Mouse (Mus musculus): ENCODE results near the gene Slc39a11. TPM values are rescaled to one million over a fixed set of nuclear protein-coding genes. Genes with fewer than 3 reads are reported as not detected.

Gene Slc39a11
- polyA plus RNA-seq, 1 experiment from 2014 or later: 56.6 TPM

DNA sequence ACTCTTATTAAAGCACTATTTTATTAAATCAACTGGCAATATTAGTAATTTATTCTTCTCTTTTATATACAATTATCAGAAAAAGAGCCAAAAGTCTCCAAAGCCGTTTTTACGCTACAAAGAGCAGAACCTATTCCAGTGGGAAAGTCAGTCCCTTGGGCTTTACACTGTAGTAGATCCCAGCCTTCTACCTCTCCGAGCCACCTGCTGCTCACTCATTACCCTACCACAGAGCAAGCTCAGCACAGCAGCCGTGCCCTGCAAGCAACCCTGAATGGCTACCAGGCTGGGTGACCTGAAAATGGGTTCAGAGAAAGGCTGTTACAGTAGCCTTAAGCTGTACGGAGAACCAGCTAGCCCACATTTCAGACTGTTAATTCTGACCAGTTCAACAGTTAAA, 24.7 kb upstream of the Slc39a11 start:
- Histone ChIP-seq H3K4me2 (replicated peaks; ENCODE audit: low read depth) (no peak overlapping the region), H3K4me1 (replicated peaks; ENCODE audit: control insufficient read depth, insufficient read depth) (no peaks in the 10 kb centered on the region), H3K27ac (replicated peaks) (no peak overlapping the region), H3K4me3 (ENCODE audit: low read depth, low read length) (no peak overlapping the region), H3K27me3 (ENCODE audit: control insufficient read depth, insufficient read depth, low read length) (no peaks in the 10 kb centered on the region), H3K9ac (ENCODE audit: low read length) (no peak overlapping the region), H3K36me3 (ENCODE audit: control insufficient read depth, insufficient read depth, low read length) (peaks cover 9% of the 10 kb centered on the region), H3K9me3 (ENCODE audit: control insufficient read depth, low read length) (no peaks in the 10 kb centered on the region)
- TF ChIP-seq EP300 (optimal IDR thresholded peaks at IDR 0.05) (no peak), CTCF (IDR thresholded peaks at IDR 0.05; ENCODE audit: low read depth) (no peak)
- DNase-seq (ENCODE audit: low spot score) (no peak), ATAC-seq (ENCODE audit: low FRiP score, low TSS enrichment) (no peak)
- WGBS: 83% methylated on average over 5 of the region's 5 CpGs

- 82% methylated on average over 4 of the region's 4 CpGs for WGBS
- no peak for ATAC-seq (ENCODE audit: low FRiP score, low TSS enrichment)
- H3K9me3 ChIP-seq (ENCODE audit: control insufficient read depth, low read length): no peaks in the 10 kb centered on the region
- H3K4me3 ChIP-seq (ENCODE audit: low read depth, low read length): no peak overlapping the region
- H3K27ac ChIP-seq (replicated peaks): 0 out of 2 replicates have a peak overlapping the region, but pooled peaks have one; percentile 25
- H3K4me1 ChIP-seq (replicated peaks; ENCODE audit: control insufficient read depth, insufficient read depth): peaks cover under 1% of the 10 kb centered on the region; the same call in 1 of the 2 replicates
- TF ChIP-seq EP300 (optimal IDR thresholded peaks at IDR 0.05): no peak
- TF ChIP-seq CTCF (IDR thresholded peaks at IDR 0.05; ENCODE audit: low read depth): no peak
- no peak for DNase-seq (ENCODE audit: low spot score)
- no peak overlapping the region for H3K9ac ChIP-seq (ENCODE audit: low read length)
- no peak overlapping the region for H3K4me2 ChIP-seq (replicated peaks; ENCODE audit: low read depth)
- H3K27me3 ChIP-seq (ENCODE audit: control insufficient read depth, insufficient read depth, low read length): no peaks in the 10 kb centered on the region
- peaks cover 9% of the 10 kb centered on the region for H3K36me3 ChIP-seq (ENCODE audit: control insufficient read depth, insufficient read depth, low read length)
Observed at GRCm38 (mm10) chr11:113673614-113674013, 23.7 kb upstream of the Slc39a11 start.

DNA sequence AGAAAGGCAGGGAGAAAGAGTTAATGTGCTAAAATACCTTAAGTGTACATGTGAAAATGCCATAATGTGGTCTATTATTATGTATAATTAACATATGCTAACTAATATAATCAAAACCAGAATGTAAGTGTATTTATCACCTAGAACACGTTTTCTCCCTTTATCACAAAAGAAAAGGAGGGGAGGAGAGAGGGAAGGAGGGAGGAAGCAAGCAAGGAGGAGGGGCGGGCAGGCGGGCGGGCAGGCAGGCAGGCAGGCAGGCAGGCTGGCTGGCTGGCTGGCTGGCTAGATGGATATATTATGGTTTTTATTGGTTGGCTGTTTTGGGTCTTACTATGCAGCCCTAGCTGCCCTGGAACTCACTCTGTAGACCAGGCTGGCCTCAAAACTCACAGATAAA, 19.8 kb upstream of the Slc39a11 start:
- Histone ChIP-seq H3K27me3 (ENCODE audit: control insufficient read depth, insufficient read depth, low read length) (no peaks in the 10 kb centered on the region), H3K4me1 (replicated peaks; ENCODE audit: control insufficient read depth, insufficient read depth) (peaks cover 3% of the 10 kb centered on the region), H3K36me3 (ENCODE audit: control insufficient read depth, insufficient read depth, low read length) (no peaks in the 10 kb centered on the region; the same call in none of the 2 replicates), H3K9me3 (ENCODE audit: control insufficient read depth, low read length) (no peaks in the 10 kb centered on the region), H3K9ac (ENCODE audit: low read length) (no peak overlapping the region), H3K4me2 (replicated peaks; ENCODE audit: low read depth) (no peak overlapping the region), H3K27ac (replicated peaks) (no peak overlapping the region), H3K4me3 (ENCODE audit: low read depth, low read length) (no peak overlapping the region)
- DNase-seq (ENCODE audit: low spot score) (no peak), ATAC-seq (ENCODE audit: low FRiP score, low TSS enrichment) (no peak)
- 62% methylated on average over 4 of the region's 4 CpGs for WGBS
- TF ChIP-seq EP300 (optimal IDR thresholded peaks at IDR 0.05) (no peak), CTCF (IDR thresholded peaks at IDR 0.05; ENCODE audit: low read depth) (no peak)

DNA sequence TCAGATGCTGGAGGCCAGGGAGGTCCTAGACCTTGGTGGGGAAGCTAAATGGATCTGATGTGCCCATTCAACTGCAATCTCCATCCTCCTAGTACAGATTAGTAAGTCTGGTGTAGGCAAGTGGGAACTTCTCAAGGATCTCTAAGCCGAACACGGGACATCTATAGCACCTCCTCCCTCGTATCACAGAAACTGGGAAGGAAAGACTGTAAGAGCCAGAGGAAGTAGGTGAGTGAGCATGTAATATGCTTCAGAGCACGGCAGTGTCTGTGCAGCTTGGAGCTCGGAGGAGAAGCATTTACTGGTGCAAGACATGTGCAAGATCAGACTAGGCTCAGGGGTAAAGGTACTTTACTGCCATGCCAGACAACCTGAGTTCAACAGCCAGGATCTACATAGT, 19.0 kb upstream of the Slc39a11 start:
- 76% methylated on average over 5 of the region's 5 CpGs for WGBS

GRCm38 (mm10) chr11:113667704-113668103, 17.8 kb upstream of the Slc39a11 start:
- Histone ChIP-seq H3K9ac (ENCODE audit: low read length) (no peak overlapping the region), H3K4me2 (replicated peaks; ENCODE audit: low read depth) (no peak overlapping the region), H3K27ac (replicated peaks) (peak overlapping the region; percentile 74), H3K27me3 (ENCODE audit: control insufficient read depth, insufficient read depth, low read length) (no peaks in the 10 kb centered on the region), H3K36me3 (ENCODE audit: control insufficient read depth, insufficient read depth, low read length) (no peaks in the 10 kb centered on the region; the same call in 1 of the 2 replicates), H3K9me3 (ENCODE audit: control insufficient read depth, low read length) (no peaks in the 10 kb centered on the region), H3K4me3 (ENCODE audit: low read depth, low read length) (no peak overlapping the region), H3K4me1 (replicated peaks; ENCODE audit: control insufficient read depth, insufficient read depth) (peaks cover 3% of the 10 kb centered on the region)
- 43% methylated on average over 4 of the region's 4 CpGs for WGBS
- TF ChIP-seq CTCF (IDR thresholded peaks at IDR 0.05; ENCODE audit: low read depth): no peak
- no peak for TF ChIP-seq EP300 (optimal IDR thresholded peaks at IDR 0.05)
- no peak for DNase-seq (ENCODE audit: low spot score)
- peak; percentile 52 for ATAC-seq (ENCODE audit: low FRiP score, low TSS enrichment)

More for the DNA sequence above, 19.0 kb upstream of the Slc39a11 start:
- H3K4me3 ChIP-seq (ENCODE audit: low read depth, low read length): no peak overlapping the region
- no peak for DNase-seq (ENCODE audit: low spot score)
- TF ChIP-seq EP300 (optimal IDR thresholded peaks at IDR 0.05) (no peak), CTCF (IDR thresholded peaks at IDR 0.05; ENCODE audit: low read depth) (no peak)
- peaks cover 3% of the 10 kb centered on the region for H3K4me1 ChIP-seq (replicated peaks; ENCODE audit: control insufficient read depth, insufficient read depth)
- no peaks in the 10 kb centered on the region for H3K9me3 ChIP-seq (ENCODE audit: control insufficient read depth, low read length)
- H3K36me3 ChIP-seq (ENCODE audit: control insufficient read depth, insufficient read depth, low read length): no peaks in the 10 kb centered on the region; the same call in 1 of the 2 replicates
- no peak for ATAC-seq (ENCODE audit: low FRiP score, low TSS enrichment)
- no peak overlapping the region for H3K4me2 ChIP-seq (replicated peaks; ENCODE audit: low read depth)
- H3K27me3 ChIP-seq (ENCODE audit: control insufficient read depth, insufficient read depth, low read length): no peaks in the 10 kb centered on the region
- no peak overlapping the region for H3K9ac ChIP-seq (ENCODE audit: low read length)
- H3K27ac ChIP-seq (replicated peaks): no peak overlapping the region; the same call in 1 of the 2 replicates

GRCm38 (mm10) chr11:113667122-113667521, 17.2 kb upstream of the Slc39a11 start:
- H3K4me3 ChIP-seq (ENCODE audit: low read depth, low read length): no peak overlapping the region
- no peak overlapping the region for H3K9ac ChIP-seq (ENCODE audit: low read length)
- H3K27me3 ChIP-seq (ENCODE audit: control insufficient read depth, insufficient read depth, low read length): no peaks in the 10 kb centered on the region
- H3K4me1 ChIP-seq (replicated peaks; ENCODE audit: control insufficient read depth, insufficient read depth): peaks cover 3% of the 10 kb centered on the region
- no peaks in the 10 kb centered on the region; the same call in 1 of the 2 replicates for H3K36me3 ChIP-seq (ENCODE audit: control insufficient read depth, insufficient read depth, low read length)
- WGBS: 44% methylated on average over 2 of the region's 2 CpGs
- TF ChIP-seq CTCF (IDR thresholded peaks at IDR 0.05; ENCODE audit: low read depth): no peak
- TF ChIP-seq EP300 (optimal IDR thresholded peaks at IDR 0.05): no peak
- no peaks in the 10 kb centered on the region for H3K9me3 ChIP-seq (ENCODE audit: control insufficient read depth, low read length)
- peak overlapping the region; percentile 74 for H3K27ac ChIP-seq (replicated peaks)
- no peak overlapping the region for H3K4me2 ChIP-seq (replicated peaks; ENCODE audit: low read depth)
- peak; percentile 49 for DNase-seq (ENCODE audit: low spot score)
- ATAC-seq (ENCODE audit: low FRiP score, low TSS enrichment): peak; percentile 87
